8 mouse cellular contexts compared by ENCODE assay signal in genomic region chr16:50528677-50529510, GRCm38 (mm10).
DNase-seq lines count a peak whose midpoint lies in the region; ATAC-seq and TF ChIP-seq lines count a peak whose summit lies in the region.

No protein-coding gene starts in this region.

- no peaks in the 10 kb centered on the region for H3K36me3 ChIP-seq in embryonic facial prominence, embryonic 13.5 days
- H3K36me3 ChIP-seq in kidney, embryonic 14.5 days (ENCODE audit: control insufficient read depth, insufficient read depth, low read length) = no peaks in the 10 kb centered on the region
- H3K36me3 ChIP-seq in limb, embryonic 14.5 days (ENCODE audit: control insufficient read depth, insufficient read depth, low read length) = no peaks in the 10 kb centered on the region
- H3K36me3 ChIP-seq in midbrain, embryonic 16.5 days (ENCODE audit: control insufficient read depth, insufficient read depth, low read length) = no peaks in the 10 kb centered on the region

- WGBS in embryonic facial prominence, embryonic 13.5 days = under 1% methylated on average over 78 of the region's 81 CpGs
- WGBS in kidney, embryonic 14.5 days = under 1% methylated on average over 74 of the region's 81 CpGs
- WGBS in limb, embryonic 14.5 days = under 1% methylated on average over 51 of the region's 81 CpGs
- WGBS in midbrain, embryonic 16.5 days = under 1% methylated on average over 64 of the region's 81 CpGs

- H3K4me1 ChIP-seq in embryonic facial prominence, embryonic 13.5 days = no peaks in the 10 kb centered on the region
- no peaks in the 10 kb centered on the region for H3K4me1 ChIP-seq in kidney, embryonic 14.5 days (ENCODE audit: control insufficient read depth, insufficient read depth, low read length)
- H3K4me1 ChIP-seq in limb, embryonic 14.5 days (ENCODE audit: control insufficient read depth, insufficient read depth, low read length) = no peaks in the 10 kb centered on the region
- peaks cover 4% of the 10 kb centered on the region; the same call in 1 of the 2 replicates for H3K4me1 ChIP-seq in midbrain, embryonic 16.5 days (ENCODE audit: control insufficient read depth, insufficient read depth, low read length)

- peak; percentile 80 for ATAC-seq in embryonic facial prominence, embryonic 13.5 days (ENCODE audit: insufficient number of reproducible peaks, insufficient read depth, low FRiP score, low TSS enrichment, low read depth)
- ATAC-seq in kidney, embryonic 14.5 days (ENCODE audit: low FRiP score, low TSS enrichment) = peak; percentile 88
- ATAC-seq in limb, embryonic 14.5 days (ENCODE audit: low FRiP score, low read depth) = peak; percentile 84
- peak; percentile 90 for ATAC-seq in midbrain, embryonic 16.5 days

- H3K4me3 ChIP-seq in embryonic facial prominence, embryonic 13.5 days = peak overlapping the region; percentile 74
- H3K4me3 ChIP-seq in kidney, embryonic 14.5 days (ENCODE audit: low read length) = peak overlapping the region; percentile 50
- H3K4me3 ChIP-seq in limb, embryonic 14.5 days (replicated peaks; ENCODE audit: low read length) = peak overlapping the region; percentile 77
- H3K4me3 ChIP-seq in midbrain, embryonic 16.5 days (ENCODE audit: low read depth, low read length) = peak overlapping the region; percentile 68

- peak; percentile 32; the same call in 1 of the 2 replicates for TF ChIP-seq POLR2A in limb, embryonic 14.5 days (IDR thresholded peaks at IDR 0.05; ENCODE audit: borderline replicate concordance, extremely low read depth, insufficient read depth, insufficient read length)

- H3K27me3 ChIP-seq in embryonic facial prominence, embryonic 13.5 days = no peaks in the 10 kb centered on the region
- no peaks in the 10 kb centered on the region for H3K27me3 ChIP-seq in kidney, embryonic 14.5 days (ENCODE audit: control insufficient read depth, insufficient read depth, low read length)
- H3K27me3 ChIP-seq in limb, embryonic 14.5 days (ENCODE audit: control insufficient read depth, insufficient read depth, low read length) = no peaks in the 10 kb centered on the region
- no peaks in the 10 kb centered on the region for H3K27me3 ChIP-seq in midbrain, embryonic 16.5 days (ENCODE audit: control insufficient read depth, insufficient read depth, low read depth, low read length)

- peak overlapping the region; percentile 89 for H3K9ac ChIP-seq in embryonic facial prominence, embryonic 13.5 days
- peak overlapping the region; percentile 59 for H3K9ac ChIP-seq in kidney, embryonic 14.5 days (ENCODE audit: low read depth, low read length)
- H3K9ac ChIP-seq in limb, embryonic 14.5 days (ENCODE audit: low read depth, low read length, severe bottlenecking) = peak overlapping the region; percentile 88
- peak overlapping the region; percentile 81 for H3K9ac ChIP-seq in midbrain, embryonic 16.5 days (ENCODE audit: low read depth, low read length)

- peak overlapping the region; percentile 98 for H3K4me2 ChIP-seq in embryonic facial prominence, embryonic 13.5 days
- H3K4me2 ChIP-seq in kidney, embryonic 14.5 days (replicated peaks; ENCODE audit: low read depth, low read length) = peak overlapping the region; percentile 92
- peak overlapping the region; percentile 95 for H3K4me2 ChIP-seq in limb, embryonic 14.5 days (replicated peaks; ENCODE audit: low read depth, low read length, severe bottlenecking)
- H3K4me2 ChIP-seq in midbrain, embryonic 16.5 days (ENCODE audit: low read length) = peak overlapping the region; percentile 97

- DNase-seq in 3T3-L1 (ENCODE audit: low read depth, low spot score) = peak; percentile 95
- DNase-seq in adrenal gland, postnatal 25 days = peak; percentile 84
- DNase-seq in heart, adult 9 months (ENCODE audit: low spot score in 2 of 2) = peak; percentile 83 to 84
- DNase-seq in limb, embryonic 14.5 days (ENCODE audit: low spot score) = peak; percentile 72
- DNase-seq in spleen, postnatal 14 days (ENCODE audit: low spot score in 2 of 2) = peak; percentile 26 to 44

- H3K9me3 ChIP-seq in embryonic facial prominence, embryonic 13.5 days = no peaks in the 10 kb centered on the region
- no peaks in the 10 kb centered on the region for H3K9me3 ChIP-seq in kidney, embryonic 14.5 days (ENCODE audit: control insufficient read depth, low read length)
- no peaks in the 10 kb centered on the region for H3K9me3 ChIP-seq in limb, embryonic 14.5 days (ENCODE audit: control insufficient read depth, low read length)
- H3K9me3 ChIP-seq in midbrain, embryonic 16.5 days (replicated peaks; ENCODE audit: control insufficient read depth, low read length, poor library complexity, severe bottlenecking) = no peaks in the 10 kb centered on the region

- H3K27ac ChIP-seq in embryonic facial prominence, embryonic 13.5 days = peak overlapping the region; percentile 89
- H3K27ac ChIP-seq in kidney, embryonic 14.5 days (ENCODE audit: low read depth, low read length) = peak overlapping the region; percentile 92
- H3K27ac ChIP-seq in limb, embryonic 14.5 days (replicated peaks; ENCODE audit: low read depth, low read length) = peak overlapping the region; percentile 84
- H3K27ac ChIP-seq in midbrain, embryonic 16.5 days (ENCODE audit: low read length) = peak overlapping the region; percentile 93

Comparison
In these comparisons a context has a peak if more than half of its experiments do, and no peak if none do; other contexts are left out.
1. Peak in every context shown above with its lines: DNase-seq, ATAC-seq, H3K4me3 ChIP-seq and H3K27ac ChIP-seq.
2. DNase-seq: peak in every context shown above with its lines; median percentile 95 in 3T3-L1; 84 in adrenal gland, postnatal 25 days; 84 in heart, adult 9 months; 72 in limb, embryonic 14.5 days; 35 in spleen, postnatal 14 days.